Mouse (Mus musculus): ENCODE results near the gene Mettl5. TPM values are rescaled to one million over a fixed set of nuclear protein-coding genes. Genes with fewer than 3 reads are reported as not detected.
"Not testable (repeated sequence)": the region's sequence is repeated elsewhere in the genome, so short reads cannot be mapped to it uniquely, and the experiment has no call there.

The Mettl5 gene
- 10 to 100 TPM; 16.2 to 26.2 (median 21.0) TPM for total RNA-seq (2022)

- peak; percentile 76 for DNase-seq
These were observed at the start of gene Mettl5 for GRCm38 (mm10) chr2:69885451-69886305. Gene Mettl5, minus strand, starts transcription at chr2:69885615.

GRCm38 (mm10) chr2:69924943-69925342 lies 39.5 kb upstream of the Mettl5 start:
- DNase-seq: no peak

GRCm38 (mm10) chr2:69917301-69917700 lies 31.9 kb upstream of the Mettl5 start:
- no peak for DNase-seq

GRCm38 (mm10) chr2:69912801-69913200 lies 27.4 kb upstream of the Mettl5 start:
- no peak for DNase-seq

- DNase-seq: not testable (repeated sequence)
These were observed 22.0 kb upstream of the Mettl5 start for GRCm38 (mm10) chr2:69907394-69907793.

GRCm38 (mm10) chr2:69903541-69903940 lies 18.1 kb upstream of the Mettl5 start:
- no peak for DNase-seq

GRCm38 (mm10) chr2:69897618-69898575 lies 12.5 kb upstream of the Mettl5 start:
- peak; percentile 58 for DNase-seq

- peak; percentile 96 for DNase-seq
These were observed 11.7 kb upstream of the Mettl5 start, which contains the start of gene Ubr3 for GRCm38 (mm10) chr2:69897039-69897617. Gene Ubr3, plus strand, starts transcription at chr2:69897246.

- no peak for DNase-seq
These were observed 10.8 kb upstream of the Mettl5 start for GRCm38 (mm10) chr2:69896224-69896581.

GRCm38 (mm10) chr2:69895502-69896223 lies 10.2 kb upstream of the Mettl5 start:
- DNase-seq: no peak

GRCm38 (mm10) chr2:69893891-69894290 lies 8.5 kb upstream of the Mettl5 start:
- no peak for DNase-seq

GRCm38 (mm10) chr2:69893145-69893544 lies 7.7 kb upstream of the Mettl5 start:
- no peak for DNase-seq

- no peak for DNase-seq
These were observed 5.4 kb upstream of the Mettl5 start for GRCm38 (mm10) chr2:69890843-69891242.

GRCm38 (mm10) chr2:69888957-69889356 lies 3.5 kb upstream of the Mettl5 start:
- no peak for DNase-seq

- DNase-seq: no peak
These were observed 365 bp downstream of the Mettl5 start for GRCm38 (mm10) chr2:69885050-69885449.

GRCm38 (mm10) chr2:69884581-69884980 lies 834 bp downstream of the Mettl5 start:
- DNase-seq: no peak

- DNase-seq: no peak
These were observed 1.4 kb downstream of the Mettl5 start for GRCm38 (mm10) chr2:69883990-69884391.

GRCm38 (mm10) chr2:69862117-69862657 lies 23.2 kb downstream of the Mettl5 start:
- DNase-seq: no peak

GRCm38 (mm10) chr2:69861485-69862091 lies 23.8 kb downstream of the Mettl5 start, which contains the start of gene Ssb:
Gene Ssb, plus strand, starts transcription at chr2:69861562.
- DNase-seq: peak; percentile 89

GRCm38 (mm10) chr2:69860972-69861452 lies 24.4 kb downstream of the Mettl5 start:
- DNase-seq: peak; percentile 21

- DNase-seq: no peak
These were observed 27.5 kb downstream of the Mettl5 start for GRCm38 (mm10) chr2:69857882-69858281.
